Mouse (Mus musculus) bone marrow, adult 2 months (tissue): ENCODE data around the gene Lama4.

Experiments
- CTCF ChIP-seq: fragments of 200-500 bp; IDR thresholded peaks from 2 replicates; pipeline ENCODE4 v1.5.1; 2011; ENCODE audit warnings: low read length, control low read depth; ENCODE audit not compliant: control insufficient read depth, insufficient read depth
- POLR2A ChIP-seq: fragments of 200-500 bp; IDR thresholded peaks from 2 replicates; pipeline ENCODE4 v1.6.1; 2011; ENCODE audit warnings: low read depth, mild to moderate bottlenecking, control low read depth, low read length, borderline replicate concordance; ENCODE audit not compliant: control insufficient read depth

GRCm38 (mm10) chr10:39030148-39030685 is 64.9 kb downstream of the Lama4 start:
- TF ChIP-seq POLR2A (no peak), CTCF (no peak)
